Mouse (Mus musculus): Measurements from ENCODE around the gene Ensa. TPM values are rescaled to one million over a fixed set of nuclear protein-coding genes. Genes with fewer than 3 reads are reported as not detected.
A peak's percentile ranks its signal among the peaks of the same experiment; 100 is the strongest.

Gene Ensa
- polyA plus RNA-seq, 1 experiment from 2014 or later, result 69.2 TPM

DNA sequence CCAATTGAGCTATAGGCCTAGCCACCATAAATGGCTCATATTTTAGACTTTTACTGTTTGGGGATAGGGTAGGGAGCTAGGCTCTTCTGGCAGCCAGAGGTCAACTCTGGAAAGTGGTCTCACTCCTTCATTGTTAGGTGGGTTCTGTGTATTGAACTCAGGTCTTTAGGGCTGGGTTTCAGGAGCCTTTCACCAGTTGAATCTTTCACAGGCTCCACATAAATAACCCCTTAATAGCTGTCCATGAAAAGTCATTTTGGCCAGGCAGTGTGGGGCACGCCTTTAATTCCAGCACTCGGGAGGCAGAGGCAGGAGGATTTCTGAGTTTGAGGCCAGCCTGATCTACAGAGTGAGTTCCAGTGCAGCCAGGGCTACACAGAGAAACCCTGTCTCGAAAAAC lies 32.9 kb downstream of the Ensa start:
- WGBS, result 83% methylated on average over 3 of the region's 3 CpGs
- Histone ChIP-seq H3K9ac (no peak overlapping the region), H3K4me3 (peak overlapping the region; percentile 97), H3K36me3 (peaks cover 17% of the 10 kb centered on the region), H3K27ac (peak overlapping the region; percentile 99), H3K4me2 (peak overlapping the region; percentile 65), H3K4me1 (peaks cover 47% of the 10 kb centered on the region), H3K9me3 (no peaks in the 10 kb centered on the region), H3K27me3 (no peaks in the 10 kb centered on the region)
- ATAC-seq (ENCODE audit: borderline replicate concordance, extremely low read depth, low FRiP score, low TSS enrichment), result no peak

DNA sequence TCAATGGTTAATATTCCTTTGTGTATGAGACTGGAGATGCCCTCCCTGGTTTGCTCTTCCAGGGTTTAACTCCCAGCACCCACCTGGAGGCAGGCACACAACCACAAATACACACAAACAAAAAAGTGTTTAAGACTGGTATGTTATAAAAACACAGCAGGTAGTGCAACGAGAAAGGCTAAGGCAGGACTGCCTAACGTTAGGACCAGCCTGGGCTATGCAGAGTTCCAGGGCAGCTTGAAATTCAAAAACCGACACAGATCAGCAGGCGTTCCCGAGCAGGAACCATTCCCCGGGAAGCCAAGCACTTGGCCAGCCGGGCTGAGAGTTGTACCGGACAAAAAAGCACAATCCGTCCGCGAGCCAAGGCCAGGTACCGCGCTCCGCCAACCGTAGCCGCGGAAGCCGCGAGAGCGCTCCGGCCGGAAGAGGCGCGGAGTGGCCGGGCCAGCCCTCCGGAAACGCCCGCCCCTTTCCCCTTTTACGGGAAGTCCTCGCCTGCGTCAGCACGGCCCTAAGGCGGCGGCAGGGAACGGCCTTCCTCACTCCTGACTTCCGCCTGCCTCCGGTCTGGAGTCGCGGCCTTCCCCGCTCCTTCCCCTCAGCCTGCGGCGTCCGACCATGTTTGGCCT lies 33.6 kb downstream of the Ensa start, which contains the start of gene Mcl1:
Gene Mcl1, plus strand, starts transcription at position 553 of the 632 bp plus-strand sequence.
- Histone ChIP-seq H3K36me3 (peaks cover 23% of the 10 kb centered on the region), H3K4me1 (peaks cover 46% of the 10 kb centered on the region), H3K9me3 (no peaks in the 10 kb centered on the region), H3K27ac (peak within 1 kb of the TSS; percentile 99), H3K4me3 (peak within 1 kb of the TSS; percentile 97), H3K27me3 (no peaks in the 10 kb centered on the region), H3K9ac (peak within 1 kb of the TSS; percentile 100), H3K4me2 (peak within 1 kb of the TSS; percentile 79)
- peak; percentile 97 for ATAC-seq (ENCODE audit: borderline replicate concordance, extremely low read depth, low FRiP score, low TSS enrichment)
- WGBS, result under 1% methylated on average over 43 of the region's 43 CpGs

DNA sequence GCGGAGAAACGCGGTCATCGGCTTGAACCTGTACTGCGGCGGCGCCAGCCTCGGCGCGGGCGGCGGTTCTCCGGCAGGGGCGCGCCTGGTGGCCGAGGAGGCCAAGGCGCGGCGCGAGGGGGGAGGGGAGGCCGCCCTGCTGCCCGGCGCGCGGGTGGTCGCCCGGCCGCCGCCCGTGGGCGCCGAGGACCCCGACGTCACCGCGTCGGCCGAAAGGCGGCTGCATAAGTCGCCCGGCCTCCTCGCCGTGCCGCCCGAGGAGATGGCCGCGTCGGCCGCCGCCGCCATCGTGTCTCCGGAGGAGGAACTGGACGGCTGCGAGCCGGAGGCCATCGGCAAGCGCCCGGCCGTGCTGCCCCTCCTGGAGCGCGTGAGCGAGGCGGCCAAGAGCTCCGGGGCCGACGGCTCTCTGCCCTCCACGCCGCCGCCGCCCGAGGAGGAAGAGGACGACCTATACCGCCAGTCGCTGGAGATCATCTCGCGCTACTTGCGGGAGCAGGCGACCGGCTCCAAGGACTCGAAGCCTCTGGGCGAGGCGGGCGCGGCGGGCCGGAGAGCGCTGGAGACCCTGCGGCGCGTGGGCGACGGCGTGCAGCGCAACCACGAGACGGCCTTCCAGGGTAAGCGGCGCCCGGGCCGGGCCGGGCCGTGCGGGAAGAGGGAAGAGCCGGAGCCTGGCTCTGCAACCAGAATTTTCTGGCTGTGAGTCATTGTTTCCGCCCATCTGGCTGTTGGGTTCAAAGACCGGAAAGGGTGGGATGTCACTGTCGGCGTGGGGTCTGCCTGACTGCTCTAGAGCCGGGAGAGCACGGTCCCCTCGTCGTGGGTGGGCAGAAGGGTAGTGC lies 34.3 kb downstream of the Ensa start:
- Histone ChIP-seq H3K4me1 (peaks cover 46% of the 10 kb centered on the region), H3K27me3 (no peaks in the 10 kb centered on the region), H3K36me3 (peaks cover 31% of the 10 kb centered on the region), H3K4me3 (peak overlapping the region; percentile 97), H3K9me3 (no peaks in the 10 kb centered on the region), H3K4me2 (peak overlapping the region; percentile 79), H3K27ac (peak overlapping the region; percentile 99), H3K9ac (peak overlapping the region; percentile 100)
- under 1% methylated on average over 100 of the region's 113 CpGs for WGBS
- ATAC-seq (ENCODE audit: borderline replicate concordance, extremely low read depth, low FRiP score, low TSS enrichment), result peak; percentile 66

DNA sequence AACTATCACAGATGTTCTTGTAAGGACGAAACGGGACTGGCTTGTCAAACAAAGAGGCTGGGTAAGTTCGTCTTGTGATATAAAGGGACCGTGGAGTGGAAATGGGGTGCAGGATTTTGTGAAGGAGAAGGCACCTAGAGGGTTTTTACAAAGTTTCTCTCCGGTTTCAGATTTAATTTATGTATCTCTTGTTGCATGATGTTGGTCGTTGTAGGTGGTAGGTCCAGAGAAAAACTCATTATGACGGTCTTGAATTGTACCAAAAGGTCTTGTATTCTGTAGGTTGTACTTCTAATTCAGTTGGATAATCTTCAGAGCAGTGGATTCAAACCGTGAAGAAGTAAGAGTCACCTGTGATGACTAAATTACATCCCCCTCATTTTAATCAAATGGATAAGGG lies 35.2 kb downstream of the Ensa start:
- H3K9ac ChIP-seq, result peak overlapping the region; percentile 100
- H3K27me3 ChIP-seq, result no peaks in the 10 kb centered on the region
- peaks cover 47% of the 10 kb centered on the region for H3K4me1 ChIP-seq
- H3K27ac ChIP-seq, result peak overlapping the region; percentile 99
- ATAC-seq (ENCODE audit: borderline replicate concordance, extremely low read depth, low FRiP score, low TSS enrichment), result no peak
- 2% methylated on average over 8 of the region's 8 CpGs for WGBS
- H3K4me2 ChIP-seq, result peak overlapping the region; percentile 79
- peak overlapping the region; percentile 97 for H3K4me3 ChIP-seq
- H3K36me3 ChIP-seq, result peaks cover 35% of the 10 kb centered on the region
- H3K9me3 ChIP-seq, result no peaks in the 10 kb centered on the region

DNA sequence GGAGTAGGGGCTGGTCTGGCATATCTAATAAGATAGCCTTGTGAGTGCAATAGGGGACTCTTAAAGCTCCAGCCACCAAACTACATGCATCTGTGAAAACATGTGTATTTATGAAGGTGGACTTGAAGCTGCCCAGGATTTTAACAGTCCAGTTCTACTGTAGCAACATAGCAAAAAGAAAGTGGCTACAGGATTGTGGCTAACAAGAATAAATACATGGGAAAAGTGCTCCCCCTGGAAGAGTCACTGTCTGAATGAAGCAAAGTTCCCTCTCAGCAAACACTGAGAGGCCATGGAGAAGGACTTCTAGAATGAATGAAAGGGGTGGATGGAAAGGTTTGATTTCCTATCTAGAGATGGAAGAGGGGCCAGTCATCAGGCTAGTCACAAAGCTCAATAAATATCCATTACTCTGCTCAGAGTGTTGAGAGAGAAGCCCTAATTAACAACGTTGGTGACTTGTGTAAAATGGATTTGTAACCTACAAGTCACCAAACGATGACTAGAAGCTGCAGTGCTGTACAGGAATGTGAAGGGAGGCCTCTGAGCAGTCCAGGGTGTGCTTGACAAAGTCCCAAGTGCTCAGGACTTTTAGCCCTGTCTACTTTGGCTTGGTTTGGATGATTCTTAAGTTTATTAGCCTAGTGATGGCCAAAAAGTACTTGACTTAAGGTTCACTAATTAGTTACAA lies 36.1 kb downstream of the Ensa start:
- WGBS, result 5% methylated on average over 2 of the region's 2 CpGs
- ATAC-seq (ENCODE audit: borderline replicate concordance, extremely low read depth, low FRiP score, low TSS enrichment), result no peak
- Histone ChIP-seq H3K27ac (no peak overlapping the region), H3K4me3 (peak overlapping the region; percentile 97), H3K4me2 (peak overlapping the region; percentile 79), H3K9ac (peak overlapping the region; percentile 100; the same call in 1 of the 2 replicates), H3K36me3 (peaks cover 35% of the 10 kb centered on the region), H3K27me3 (no peaks in the 10 kb centered on the region), H3K9me3 (no peaks in the 10 kb centered on the region), H3K4me1 (peaks cover 53% of the 10 kb centered on the region)

DNA sequence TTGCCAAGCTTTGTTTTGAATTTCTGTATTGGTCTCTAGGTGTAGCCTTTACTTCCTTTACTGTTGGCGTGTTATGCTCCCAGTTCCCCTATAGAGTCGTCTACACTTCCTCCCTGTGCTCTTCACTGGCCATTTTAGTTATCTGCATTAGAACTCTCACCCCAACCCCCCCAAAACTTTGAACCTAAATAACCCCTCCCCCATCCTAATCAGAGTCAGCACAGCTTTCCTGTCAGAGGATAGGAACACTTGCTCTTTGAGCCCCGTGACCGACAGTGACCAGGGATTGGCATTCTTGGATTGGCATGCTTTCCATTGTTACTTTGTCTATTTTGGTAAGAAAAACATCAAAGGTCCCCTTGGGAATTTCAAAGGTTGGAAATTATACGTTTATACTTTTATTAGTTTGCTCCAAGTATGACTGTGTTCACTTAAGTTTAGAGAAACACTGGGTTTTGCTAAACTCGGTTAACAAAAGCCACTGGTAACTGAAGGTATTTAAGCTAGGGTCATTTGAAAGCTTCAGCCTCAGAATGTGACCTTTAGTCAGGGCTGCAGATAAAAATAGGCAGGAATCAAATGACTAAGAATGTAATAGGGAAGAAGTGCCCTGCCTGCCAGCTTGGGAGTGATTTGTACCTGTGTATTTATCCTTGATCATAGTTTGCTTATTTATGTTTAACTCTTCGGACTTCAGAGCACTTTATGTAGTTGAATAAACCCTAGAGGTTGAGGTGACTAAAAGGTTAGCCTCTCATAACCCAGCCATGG lies 37.3 kb downstream of the Ensa start:
- Histone ChIP-seq H3K27me3 (no peaks in the 10 kb centered on the region), H3K9ac (0 out of 2 replicates have a peak overlapping the region, but pooled peaks have one; percentile 17), H3K4me1 (peaks cover 63% of the 10 kb centered on the region), H3K9me3 (no peaks in the 10 kb centered on the region), H3K4me2 (peak overlapping the region; percentile 79), H3K4me3 (peak overlapping the region; percentile 16; the same call in 1 of the 2 replicates), H3K36me3 (peaks cover 35% of the 10 kb centered on the region), H3K27ac (no peak overlapping the region; the same call in 1 of the 2 replicates)
- no peak for ATAC-seq (ENCODE audit: borderline replicate concordance, extremely low read depth, low FRiP score, low TSS enrichment)
- 14% methylated on average over 7 of the region's 7 CpGs for WGBS

DNA sequence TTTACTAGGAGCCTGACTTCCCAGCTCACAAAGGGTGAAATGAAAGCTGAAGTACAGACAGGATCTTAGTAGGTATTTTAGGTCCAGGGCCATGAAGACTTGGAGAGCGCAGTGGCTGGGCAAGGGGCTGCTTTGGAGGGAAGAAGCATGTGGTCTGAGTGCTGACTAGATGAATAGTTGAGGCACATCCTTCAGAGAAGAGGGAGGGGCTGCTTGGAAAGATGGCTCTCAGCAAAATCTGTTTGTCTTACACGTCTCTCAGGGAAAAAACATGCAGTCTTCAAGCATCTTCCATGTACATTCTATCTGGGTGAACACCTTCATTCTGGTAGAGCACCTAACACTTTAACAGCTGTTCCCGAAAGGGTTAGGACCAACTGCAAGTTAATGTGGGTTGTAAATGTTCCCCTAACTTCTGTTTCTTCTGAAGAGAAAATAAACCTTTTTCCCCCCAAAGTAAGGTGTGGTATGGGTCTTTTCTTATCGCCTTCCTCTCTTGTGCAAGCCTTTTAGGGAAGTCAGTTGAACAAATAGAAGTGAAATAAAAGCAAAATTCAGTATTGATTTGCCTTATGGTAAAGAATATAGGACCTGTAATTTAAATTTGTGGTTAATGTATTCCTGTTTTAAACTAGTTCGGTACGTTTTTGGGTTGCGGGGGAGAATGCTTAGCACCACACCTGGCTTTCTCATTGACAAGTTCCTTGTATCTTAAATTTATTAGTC lies 38.1 kb downstream of the Ensa start:
- H3K27ac ChIP-seq, result no peak overlapping the region; the same call in 1 of the 2 replicates
- H3K36me3 ChIP-seq, result peaks cover 35% of the 10 kb centered on the region
- ATAC-seq (ENCODE audit: borderline replicate concordance, extremely low read depth, low FRiP score, low TSS enrichment), result no peak
- H3K4me2 ChIP-seq, result peak overlapping the region; percentile 79
- no peaks in the 10 kb centered on the region for H3K9me3 ChIP-seq
- 74% methylated on average over 7 of the region's 7 CpGs for WGBS
- H3K4me3 ChIP-seq, result 0 out of 2 replicates have a peak overlapping the region, but pooled peaks have one; percentile 16
- peaks cover 67% of the 10 kb centered on the region for H3K4me1 ChIP-seq
- H3K27me3 ChIP-seq, result no peaks in the 10 kb centered on the region
- H3K9ac ChIP-seq, result no peak overlapping the region

DNA sequence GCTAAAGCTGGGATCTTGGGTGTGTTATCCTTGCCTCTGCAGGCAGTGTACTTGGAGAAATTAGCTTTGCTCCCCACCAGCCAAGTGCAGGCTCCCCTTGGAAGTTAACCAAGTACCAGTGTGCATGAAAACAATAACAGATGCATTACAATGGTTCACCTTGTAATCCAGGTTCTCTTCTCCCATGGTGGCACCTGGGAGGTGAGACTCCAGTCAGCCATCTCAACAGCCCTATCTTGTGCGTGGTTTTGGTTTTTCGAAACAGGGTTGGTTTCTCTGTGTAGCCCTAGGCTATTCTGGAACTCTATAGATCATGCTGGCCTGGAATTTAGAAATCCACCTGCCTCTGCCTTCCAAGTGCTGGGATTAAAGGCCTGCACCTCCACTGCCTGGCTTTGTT lies 38.7 kb downstream of the Ensa start:
- no peaks in the 10 kb centered on the region for H3K9me3 ChIP-seq
- no peak overlapping the region for H3K9ac ChIP-seq
- H3K27ac ChIP-seq, result peak overlapping the region; percentile 27; the same call in 1 of the 2 replicates
- no peaks in the 10 kb centered on the region for H3K27me3 ChIP-seq
- ATAC-seq (ENCODE audit: borderline replicate concordance, extremely low read depth, low FRiP score, low TSS enrichment), result no peak
- WGBS, result 82% methylated on average over 2 of the region's 2 CpGs
- H3K4me3 ChIP-seq, result no peak overlapping the region
- H3K4me2 ChIP-seq, result no peak overlapping the region
- peaks cover 35% of the 10 kb centered on the region for H3K36me3 ChIP-seq
- H3K4me1 ChIP-seq, result peaks cover 73% of the 10 kb centered on the region

DNA sequence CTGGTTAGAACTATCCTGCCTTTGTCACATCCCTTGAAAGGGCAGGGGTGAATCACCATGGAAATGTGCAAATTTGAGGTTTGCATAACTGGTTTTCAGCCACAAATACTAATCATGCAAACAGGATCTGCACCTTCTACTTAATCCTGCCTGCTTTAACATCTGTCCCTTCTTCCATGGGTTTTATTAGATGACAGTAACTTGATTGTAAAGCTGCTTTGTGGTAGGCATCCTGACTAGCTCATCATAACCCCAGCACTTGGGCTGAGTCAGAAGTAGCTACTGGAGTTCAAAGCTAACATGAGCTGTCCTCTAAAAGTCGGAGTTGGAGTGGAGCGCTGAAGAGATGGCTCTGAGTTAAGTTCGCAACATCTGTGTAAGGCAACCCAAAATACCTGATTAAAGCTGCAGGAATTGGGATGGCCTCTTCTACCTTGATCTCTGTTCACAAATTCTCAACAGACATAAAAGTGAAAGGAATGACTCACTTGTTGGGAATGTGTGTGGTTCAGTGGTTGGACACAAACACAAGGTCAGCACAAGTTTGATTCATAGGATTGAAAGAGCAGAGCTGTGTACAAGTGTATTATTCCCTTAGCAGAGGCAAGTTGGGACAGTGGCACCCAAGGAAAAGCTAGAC lies 39.3 kb downstream of the Ensa start:
- 71% methylated on average over 3 of the region's 3 CpGs for WGBS
- H3K4me1 ChIP-seq, result peaks cover 76% of the 10 kb centered on the region
- peak overlapping the region; percentile 94 for H3K27ac ChIP-seq
- H3K27me3 ChIP-seq, result no peaks in the 10 kb centered on the region
- peaks cover 35% of the 10 kb centered on the region for H3K36me3 ChIP-seq
- no peaks in the 10 kb centered on the region for H3K9me3 ChIP-seq
- no peak for ATAC-seq (ENCODE audit: borderline replicate concordance, extremely low read depth, low FRiP score, low TSS enrichment)
- H3K4me2 ChIP-seq, result no peak overlapping the region
- no peak overlapping the region for H3K9ac ChIP-seq
- no peak overlapping the region for H3K4me3 ChIP-seq

DNA sequence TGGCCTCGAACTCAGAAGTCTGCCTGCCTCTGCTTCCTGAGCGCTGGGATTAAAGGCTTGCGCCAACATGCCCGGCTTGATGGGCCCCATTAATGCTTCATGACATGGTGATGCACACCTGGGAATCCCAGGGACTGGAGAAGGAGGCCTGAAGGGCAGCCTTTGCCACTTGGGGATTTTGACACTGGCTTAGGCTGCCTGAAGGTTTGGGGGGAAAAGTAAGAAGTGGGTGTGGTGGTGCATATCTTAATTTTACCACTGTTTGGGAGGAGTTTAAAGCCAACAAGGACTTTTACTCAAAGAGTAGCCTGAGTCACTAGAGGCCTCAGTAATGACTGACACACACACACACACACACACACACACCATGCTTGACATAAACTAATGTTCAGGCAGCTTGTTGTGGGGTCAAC lies 40.2 kb downstream of the Ensa start:
- peaks cover 76% of the 10 kb centered on the region for H3K4me1 ChIP-seq
- peak overlapping the region; percentile 94 for H3K27ac ChIP-seq
- H3K27me3 ChIP-seq, result no peaks in the 10 kb centered on the region
- 84% methylated on average over 4 of the region's 4 CpGs for WGBS
- H3K36me3 ChIP-seq, result peaks cover 39% of the 10 kb centered on the region
- H3K9ac ChIP-seq, result no peak overlapping the region
- no peak for ATAC-seq (ENCODE audit: borderline replicate concordance, extremely low read depth, low FRiP score, low TSS enrichment)
- H3K4me2 ChIP-seq, result no peak overlapping the region
- H3K4me3 ChIP-seq, result no peak overlapping the region
- no peaks in the 10 kb centered on the region for H3K9me3 ChIP-seq
